Mouse (Mus musculus) thymus, adult 2 months (tissue): Measurements from ENCODE around the gene Stard7. TPM values are rescaled to one million over a fixed set of nuclear protein-coding genes. Genes with fewer than 3 reads are reported as not detected.
A peak's percentile ranks its signal among the peaks of the same experiment; 100 is the strongest.

Experiments
- DNase-seq: peaks from one replicate; pipeline ENCODE4 v3.0.0; 2021
- H3K27ac ChIP-seq: fragments of 200-500 bp; 2 replicates; pipeline ENCODE4 v1.5.1; 2012; ENCODE audit warnings: low read length, control low read depth; ENCODE audit not compliant: control insufficient read depth, insufficient read depth
- H3K27me3 ChIP-seq: fragments of 200-500 bp; 2 replicates; pipeline ENCODE4 v1.6.1; 2012; ENCODE audit warnings: mild to moderate bottlenecking, low read length, moderate library complexity, mixed read lengths; ENCODE audit not compliant: control insufficient read depth, insufficient read depth
- H3K36me3 ChIP-seq: fragments of 200-500 bp; 2 replicates; pipeline ENCODE4 v1.6.1; 2012; ENCODE audit warnings: mild to moderate bottlenecking, low read length, moderate library complexity; ENCODE audit not compliant: control insufficient read depth, insufficient read depth
- H3K4me1 ChIP-seq: fragments of 200-500 bp; replicated peaks from 2 replicates; pipeline ENCODE4 v1.6.1; 2012; ENCODE audit warnings: low read length; ENCODE audit not compliant: control insufficient read depth, insufficient read depth
- H3K4me3 ChIP-seq: fragments of 200-500 bp; 2 replicates; pipeline ENCODE4 v1.5.1; 2012; ENCODE audit warnings: mild to moderate bottlenecking, low read length, control low read depth, moderate library complexity; ENCODE audit not compliant: control insufficient read depth, insufficient read depth
- CTCF ChIP-seq: fragments of 200-500 bp; IDR thresholded peaks from 2 replicates; pipeline ENCODE4 v1.5.1; 2012; ENCODE audit warnings: mild to moderate bottlenecking, control low read depth, low read length, moderate library complexity, borderline replicate concordance; ENCODE audit not compliant: control insufficient read depth, poor library complexity, insufficient read depth; ENCODE audit errors: extremely low read depth
- POLR2A ChIP-seq: fragments of 200-500 bp; IDR thresholded peaks from 2 replicates; pipeline ENCODE4 v1.6.1; 2012; ENCODE audit warnings: mild to moderate bottlenecking, low read length, control low read depth, moderate library complexity; ENCODE audit not compliant: control insufficient read depth, poor library complexity, insufficient read depth; ENCODE audit errors: extremely low read depth
- WGBS: fragments of 180-500 bp; shearing (Covaris S2); methylation state at CpG from one replicate; pipeline ENCODE4 v1.1.7; 2018; 5-methylcytosine and 5-hydroxymethylcytosine counted together
- polyA plus RNA-seq: library from polyadenylated mRNA; depleted of rRNA; stranded (reverse); fragments of >200 nt; gene quantifications from 2 replicates; pipeline ENCODE4 v1.2.3, GENCODE M21; 2012

The Stard7 gene
- polyA plus RNA-seq, 1 experiment, result 55.8 TPM

DNA sequence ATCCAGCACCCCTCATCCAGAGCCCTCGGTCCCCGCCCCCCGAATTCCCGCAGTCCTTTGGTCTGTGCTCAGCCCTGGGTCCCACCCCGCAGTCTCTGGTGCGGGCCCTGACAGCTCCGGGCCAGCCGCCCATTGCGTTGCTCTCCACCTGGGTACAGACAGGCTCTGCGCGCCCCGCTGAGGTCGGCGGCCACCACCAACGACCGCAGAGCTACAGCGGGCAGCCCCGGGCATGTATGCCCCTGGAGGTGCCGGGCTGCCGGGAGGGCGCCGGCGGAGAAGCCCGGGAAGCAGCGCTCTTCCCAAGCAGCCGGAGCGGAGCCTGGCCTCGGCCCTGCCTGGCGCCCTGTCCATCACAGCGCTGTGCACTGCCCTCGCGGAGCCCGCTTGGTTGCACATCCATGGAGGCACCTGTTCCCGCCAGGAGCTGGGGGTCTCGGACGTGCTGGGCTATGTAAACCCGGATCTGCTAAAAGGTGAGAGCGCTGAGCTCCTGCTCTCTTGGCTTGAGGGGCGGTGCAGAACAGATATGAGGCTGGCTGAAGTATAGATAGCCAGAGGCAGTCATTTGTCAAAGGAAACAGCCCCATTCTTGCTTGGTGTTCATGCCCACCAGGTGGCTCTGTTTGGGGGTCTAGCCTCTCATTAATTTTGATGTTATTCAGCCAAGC is 21.5 kb upstream of the Stard7 start:
- peak overlapping the region; percentile 87 for H3K4me3 ChIP-seq
- no peaks in the 10 kb centered on the region for H3K27me3 ChIP-seq
- H3K27ac ChIP-seq, result no peak overlapping the region
- TF ChIP-seq CTCF (no peak; the same call in 1 of the 2 replicates), POLR2A (no peak)
- peak; percentile 57 for DNase-seq
- under 1% methylated on average over 38 of the region's 39 CpGs for WGBS
- H3K36me3 ChIP-seq, result peaks cover 16% of the 10 kb centered on the region
- peaks cover 11% of the 10 kb centered on the region for H3K4me1 ChIP-seq

DNA sequence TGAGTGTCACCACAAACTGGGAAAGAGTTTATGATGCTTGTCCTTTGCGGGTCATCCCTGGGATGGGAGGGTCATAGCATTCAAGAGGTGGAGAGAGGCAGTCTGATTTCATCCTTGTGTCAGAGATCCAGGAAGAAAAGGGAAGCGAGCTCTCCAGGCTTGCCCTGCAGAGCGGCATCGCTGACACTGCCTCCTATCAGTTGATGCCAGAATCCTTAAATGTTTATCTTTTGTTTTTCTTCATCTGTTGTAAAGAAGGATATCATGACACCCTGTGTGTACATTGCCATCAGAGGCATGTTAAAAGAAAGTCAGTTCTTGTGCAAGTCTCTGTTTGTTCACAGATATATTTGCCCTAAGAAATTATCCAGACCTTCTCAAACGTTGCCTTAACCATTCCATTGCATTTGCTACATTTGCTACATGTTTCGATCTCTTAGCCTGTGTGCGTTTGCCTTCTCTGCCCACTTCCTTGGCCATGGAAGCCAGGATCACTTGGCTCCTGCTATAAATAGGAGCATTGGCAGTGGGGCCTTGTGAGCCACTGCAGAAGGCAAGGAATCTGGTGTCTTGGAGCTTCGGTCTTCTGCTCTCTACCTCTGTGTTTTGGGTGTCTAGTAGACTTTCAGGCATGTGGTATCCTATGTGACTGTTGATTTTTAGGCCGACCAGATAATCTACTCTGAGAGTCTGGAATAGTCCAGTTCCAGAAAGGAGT is 19.6 kb upstream of the Stard7 start:
- no peak for DNase-seq
- TF ChIP-seq CTCF (no peak), POLR2A (no peak)
- no peak overlapping the region for H3K4me3 ChIP-seq
- 96% methylated on average over 9 of the region's 9 CpGs for WGBS
- H3K36me3 ChIP-seq, result peaks cover 4% of the 10 kb centered on the region; the same call in 1 of the 2 replicates
- no peaks in the 10 kb centered on the region for H3K27me3 ChIP-seq
- H3K4me1 ChIP-seq, result peaks cover 11% of the 10 kb centered on the region
- no peak overlapping the region for H3K27ac ChIP-seq

DNA sequence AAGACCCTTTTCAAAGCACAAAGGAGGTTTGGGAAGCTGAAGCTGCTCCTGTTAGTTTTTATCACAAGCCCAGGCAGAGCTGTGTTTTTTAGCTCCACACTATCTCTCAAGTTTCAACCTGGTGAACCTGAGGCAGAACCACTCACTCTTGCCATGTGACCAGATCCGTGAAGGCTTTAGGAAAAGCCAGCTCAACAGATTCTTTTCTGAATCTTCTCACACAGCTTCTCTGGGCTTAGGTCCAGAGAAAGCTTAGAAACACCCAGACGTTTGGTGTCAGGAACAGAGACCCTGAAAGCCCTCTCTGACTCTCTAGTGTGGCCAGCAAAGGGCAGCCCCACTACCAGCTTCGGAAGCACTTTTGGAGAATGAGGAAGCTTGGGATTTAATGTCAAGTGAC is 18.6 kb upstream of the Stard7 start:
- Histone ChIP-seq H3K36me3 (peaks cover 7% of the 10 kb centered on the region), H3K4me1 (peaks cover 8% of the 10 kb centered on the region), H3K27me3 (no peaks in the 10 kb centered on the region), H3K27ac (no peak overlapping the region), H3K4me3 (no peak overlapping the region)
- no peak for DNase-seq
- TF ChIP-seq POLR2A, result no peak
- no peak for TF ChIP-seq CTCF
- WGBS, result 96% methylated on average over 3 of the region's 3 CpGs

DNA sequence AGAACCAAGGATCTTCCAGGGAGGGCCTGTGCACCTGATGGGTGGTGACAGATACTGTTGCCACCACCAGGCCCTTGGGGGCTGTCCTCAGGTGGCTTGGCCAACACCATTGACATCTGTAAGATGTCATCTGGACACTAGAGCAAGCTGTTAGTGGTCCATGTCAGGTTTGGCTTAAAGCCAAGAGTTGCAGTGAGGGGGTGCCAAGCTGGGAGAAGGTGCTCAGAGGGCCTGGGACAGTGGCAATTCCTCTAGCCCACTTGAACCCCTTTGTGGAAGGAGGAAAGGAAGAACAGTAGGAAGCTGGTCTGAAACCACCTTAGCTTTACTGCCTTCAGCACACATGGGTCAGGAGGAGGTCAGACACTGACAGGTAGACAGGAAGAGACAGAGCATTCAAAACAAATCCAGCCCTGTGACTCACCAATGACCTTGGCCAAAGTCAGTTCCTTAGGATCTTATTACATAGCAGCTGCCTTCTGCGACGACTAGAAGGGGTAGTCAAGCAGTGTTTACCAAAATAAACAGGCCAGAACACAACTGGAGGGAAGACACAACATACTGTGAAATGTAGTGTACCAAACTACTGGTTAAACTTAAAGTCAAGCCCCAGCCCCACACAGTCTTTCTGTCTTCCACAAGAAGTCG is 18.0 kb upstream of the Stard7 start:
- WGBS, result 93% methylated on average over 3 of the region's 3 CpGs
- no peaks in the 10 kb centered on the region for H3K27me3 ChIP-seq
- no peak overlapping the region for H3K27ac ChIP-seq
- TF ChIP-seq POLR2A (no peak), CTCF (no peak)
- peaks cover 13% of the 10 kb centered on the region for H3K36me3 ChIP-seq
- peaks cover 5% of the 10 kb centered on the region for H3K4me1 ChIP-seq
- DNase-seq, result no peak
- no peak overlapping the region for H3K4me3 ChIP-seq

DNA sequence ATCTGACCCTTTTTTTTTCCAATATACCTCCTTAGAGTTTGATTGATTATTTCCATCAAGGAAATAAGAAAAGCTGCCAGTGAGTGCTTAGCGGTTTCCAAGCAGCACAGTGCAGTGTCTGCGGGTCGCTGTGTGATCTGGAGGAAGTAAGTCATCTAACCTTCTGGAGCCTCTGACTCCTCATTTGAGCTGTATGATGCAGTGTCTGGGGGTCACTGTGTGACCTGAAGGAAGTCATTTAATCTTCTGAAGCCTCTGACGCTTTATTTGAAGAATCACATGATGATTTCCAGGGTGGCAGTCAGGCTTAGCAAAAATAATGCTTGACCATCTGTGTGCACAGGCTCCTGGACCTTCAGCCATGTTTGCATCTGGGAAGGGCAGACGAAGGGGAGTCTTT is 17.2 kb upstream of the Stard7 start:
- DNase-seq, result no peak
- WGBS, result 91% methylated on average over 5 of the region's 5 CpGs
- no peak overlapping the region for H3K27ac ChIP-seq
- no peak for TF ChIP-seq POLR2A
- no peak for TF ChIP-seq CTCF
- peaks cover 4% of the 10 kb centered on the region for H3K4me1 ChIP-seq
- no peak overlapping the region for H3K4me3 ChIP-seq
- H3K27me3 ChIP-seq, result no peaks in the 10 kb centered on the region
- peaks cover 21% of the 10 kb centered on the region for H3K36me3 ChIP-seq

DNA sequence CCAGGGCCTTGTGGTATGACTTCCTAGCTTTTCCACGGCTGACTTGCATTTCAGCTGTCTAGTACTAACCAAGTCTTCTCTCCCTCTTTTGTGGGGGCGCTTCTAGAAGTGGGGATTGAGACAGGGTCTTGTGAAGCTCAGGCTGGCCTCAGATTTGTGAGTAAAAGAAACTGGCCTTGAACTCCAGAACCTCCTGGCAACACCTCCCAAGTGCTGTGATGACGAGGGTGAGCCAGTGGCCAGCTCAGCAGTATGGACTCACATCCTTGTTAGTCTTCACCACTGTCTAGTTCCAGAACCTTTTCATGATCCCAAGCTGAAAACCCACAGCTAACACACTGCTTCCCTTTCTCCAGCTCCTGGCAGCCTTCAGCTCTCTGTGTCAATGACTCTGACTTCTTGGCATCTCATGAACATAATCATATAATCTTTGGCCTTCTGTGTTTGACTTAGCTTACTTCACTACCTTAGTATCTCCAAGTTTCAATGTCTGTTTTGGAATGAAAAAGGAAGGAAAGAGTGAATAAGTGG is 15.3 kb upstream of the Stard7 start:
- no peak overlapping the region for H3K27ac ChIP-seq
- no peak for TF ChIP-seq POLR2A
- no peak overlapping the region for H3K4me3 ChIP-seq
- H3K36me3 ChIP-seq, result peaks cover 39% of the 10 kb centered on the region
- H3K4me1 ChIP-seq, result peaks cover 4% of the 10 kb centered on the region
- 94% methylated on average over 3 of the region's 3 CpGs for WGBS
- no peaks in the 10 kb centered on the region for H3K27me3 ChIP-seq
- no peak for DNase-seq
